Mouse (Mus musculus) ovary, postnatal 10 days (tissue): ENCODE results near the gene Acvr1.
A peak's percentile ranks its signal among the peaks of the same experiment; 100 is the strongest.

Source experiments
- DNase-seq: peaks from one replicate; pipeline ENCODE4 v3.0.0; 2022; ENCODE audit warnings: low spot score

Gene Acvr1

GRCm38 (mm10) chr2:58567066-58567810 lies at the start of gene Acvr1, which contains the start of gene Upp2:
Acvr1 (minus strand) TSS chr2:58567157.
Upp2 (plus strand) TSS chr2:58567298.
- DNase-seq: peak; percentile 67

GRCm38 (mm10) chr2:58615766-58616165 lies 48.8 kb upstream of the Acvr1 start:
- no peak for DNase-seq

DNA sequence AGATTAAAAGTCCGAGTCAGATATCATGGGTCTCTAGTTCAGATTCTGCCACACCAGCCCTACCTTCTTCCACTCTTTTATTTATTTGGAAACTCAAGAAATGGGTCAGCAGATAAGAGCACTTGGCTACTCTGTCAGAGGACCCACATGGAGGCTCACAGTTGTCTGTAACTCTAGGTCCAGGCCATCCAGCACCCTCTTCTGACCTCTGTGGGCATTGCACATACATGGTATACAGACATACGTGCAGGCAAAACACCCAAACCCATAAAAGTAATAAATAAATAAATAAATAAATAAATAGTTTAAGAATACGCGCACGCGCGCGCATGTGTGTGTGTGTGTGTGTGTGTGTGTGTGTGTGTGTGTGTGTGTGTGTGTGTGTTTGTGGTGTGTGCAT lies 47.9 kb upstream of the Acvr1 start:
- no peak for DNase-seq

GRCm38 (mm10) chr2:58613720-58614119 lies 46.8 kb upstream of the Acvr1 start:
- DNase-seq: no peak

- no peak for DNase-seq
Measured at GRCm38 (mm10) chr2:58604791-58605190, 37.8 kb upstream of the Acvr1 start.

GRCm38 (mm10) chr2:58603379-58603778 lies 36.4 kb upstream of the Acvr1 start:
- no peak for DNase-seq

GRCm38 (mm10) chr2:58601382-58601781 lies 34.4 kb upstream of the Acvr1 start:
- DNase-seq: no peak

GRCm38 (mm10) chr2:58599639-58600038 lies 32.7 kb upstream of the Acvr1 start:
- no peak for DNase-seq

- no peak for DNase-seq
Measured at GRCm38 (mm10) chr2:58597556-58597955, 30.6 kb upstream of the Acvr1 start.

- DNase-seq: no peak
Measured at GRCm38 (mm10) chr2:58596774-58597342, 29.9 kb upstream of the Acvr1 start.

GRCm38 (mm10) chr2:58595350-58595749 lies 28.4 kb upstream of the Acvr1 start:
- no peak for DNase-seq

DNA sequence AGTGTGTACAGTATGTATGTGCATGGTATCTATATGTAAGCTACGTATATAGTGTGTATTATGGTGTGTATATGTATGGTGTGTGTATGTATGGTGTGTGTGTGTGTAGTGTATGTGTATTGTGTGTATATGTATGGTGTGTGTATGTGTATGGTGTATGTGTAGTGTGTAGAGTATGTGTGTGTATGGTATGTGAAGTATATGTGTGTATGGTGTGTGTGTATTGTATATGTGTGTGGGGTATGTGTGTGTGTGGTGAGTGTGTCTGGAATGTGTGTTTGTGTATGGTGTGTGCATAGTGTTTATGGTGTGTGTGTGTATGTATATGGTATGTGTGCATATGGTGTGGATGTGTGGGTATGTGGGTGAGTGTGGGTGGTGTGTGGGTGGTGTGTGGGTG lies 23.1 kb upstream of the Acvr1 start:
- DNase-seq: no peak

- DNase-seq: no peak
Measured at GRCm38 (mm10) chr2:58589637-58590036, 22.7 kb upstream of the Acvr1 start.

DNA sequence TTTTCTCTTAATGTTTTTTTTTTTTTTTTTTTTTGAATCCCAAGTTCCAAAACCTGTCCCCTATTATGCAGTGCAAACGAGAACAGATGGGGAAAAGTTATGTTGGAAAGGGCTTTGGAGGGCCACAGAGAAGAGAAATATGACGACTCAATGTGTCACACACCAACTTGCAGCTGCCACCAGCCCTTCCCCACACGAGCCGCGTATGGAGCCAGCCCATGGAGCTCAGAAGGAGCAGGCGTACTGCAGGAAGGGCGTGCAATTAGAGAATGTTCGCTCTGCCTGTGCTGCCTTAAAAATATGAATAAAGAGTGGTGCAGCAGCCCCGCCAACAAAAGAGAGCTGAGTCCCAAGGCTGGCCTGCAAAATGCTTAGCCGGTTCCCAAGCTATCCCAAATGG lies 19.4 kb upstream of the Acvr1 start:
- no peak for DNase-seq

DNA sequence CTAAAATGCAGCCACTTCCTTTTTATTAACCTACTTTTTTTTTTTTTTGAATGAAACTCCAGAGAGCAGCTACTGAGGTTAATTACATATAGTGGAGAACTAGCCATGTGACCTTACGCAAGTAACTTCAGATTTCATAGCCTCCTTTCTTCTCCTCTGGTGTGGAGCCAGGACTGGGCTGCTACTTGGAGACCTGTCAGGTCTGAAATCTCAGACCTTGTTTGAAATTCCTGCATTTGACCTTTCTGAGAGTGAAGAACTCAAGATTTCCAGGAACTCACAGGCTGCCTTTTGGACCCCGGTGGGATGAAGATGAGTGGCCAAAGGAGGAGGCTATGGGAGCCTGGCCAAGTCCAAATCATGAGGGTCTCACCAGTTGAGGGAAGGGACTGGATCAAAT lies 7.2 kb upstream of the Acvr1 start:
- DNase-seq: no peak

- no peak for DNase-seq
Measured at GRCm38 (mm10) chr2:58568841-58569645, 2.1 kb upstream of the Acvr1 start.

DNA sequence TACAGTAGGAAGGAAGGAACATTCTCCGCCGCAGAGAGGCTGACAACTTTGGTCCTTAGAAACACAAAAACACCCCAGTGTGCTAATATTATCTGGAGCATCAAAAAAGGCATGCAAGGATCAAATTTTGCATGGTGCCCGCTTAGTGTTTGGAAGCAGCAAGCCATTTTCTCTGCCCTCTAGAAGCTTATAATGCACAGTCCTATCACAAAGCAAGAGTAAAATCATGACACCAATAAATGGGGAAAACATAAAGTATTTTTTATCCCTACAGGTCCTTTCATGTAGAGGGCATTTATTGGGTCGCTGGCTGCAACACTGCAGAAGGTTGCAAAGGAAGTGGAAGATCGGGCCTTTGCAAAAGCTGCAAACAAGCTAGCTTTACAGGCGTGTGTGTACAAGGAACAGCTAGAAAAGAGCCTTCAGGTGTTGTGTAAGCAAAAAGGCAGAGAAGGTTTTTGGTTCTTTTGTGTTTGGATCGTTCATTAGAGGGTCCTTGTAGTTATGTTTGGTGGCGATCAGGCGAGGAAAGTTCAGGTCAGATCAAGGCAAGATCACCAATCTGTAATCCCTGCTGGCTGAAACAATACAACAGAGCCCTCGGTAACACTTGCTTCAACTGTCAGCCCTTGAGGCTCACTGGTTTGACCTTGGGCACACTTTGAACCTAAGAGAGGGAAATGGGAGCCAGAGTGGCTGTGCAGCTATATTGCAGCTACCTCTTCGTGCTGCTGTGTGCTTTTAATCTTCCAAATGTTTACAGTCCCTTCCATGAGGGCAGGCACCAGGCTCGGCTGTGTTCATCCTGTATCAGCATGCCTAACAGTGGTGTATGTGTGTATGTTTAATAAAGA lies 1.1 kb upstream of the Acvr1 start:
- DNase-seq: no peak

GRCm38 (mm10) chr2:58566410-58567065 lies 419 bp downstream of the Acvr1 start:
- peak; percentile 58 for DNase-seq

- no peak for DNase-seq
Measured at GRCm38 (mm10) chr2:58566049-58566409, 928 bp downstream of the Acvr1 start.

DNA sequence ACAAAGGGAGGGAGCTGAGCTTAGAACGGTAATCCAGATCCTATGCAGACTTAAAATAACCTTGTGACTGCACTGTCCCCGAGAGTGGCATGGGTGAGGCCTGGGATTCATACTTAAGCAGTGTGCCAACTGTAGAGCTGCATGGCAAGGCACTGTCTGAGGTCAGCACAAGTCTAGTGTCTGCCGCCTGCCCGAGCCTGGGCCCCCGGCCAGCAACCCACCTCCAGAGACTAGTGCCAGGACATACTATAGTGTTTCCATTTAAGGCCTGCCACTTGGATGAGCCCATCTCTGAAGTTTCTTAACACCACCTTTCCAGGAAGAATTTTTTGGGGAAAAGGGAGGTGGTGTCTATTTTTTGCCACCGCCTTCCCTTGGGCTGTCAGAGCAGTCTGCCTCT lies 1.7 kb downstream of the Acvr1 start:
- no peak for DNase-seq

DNA sequence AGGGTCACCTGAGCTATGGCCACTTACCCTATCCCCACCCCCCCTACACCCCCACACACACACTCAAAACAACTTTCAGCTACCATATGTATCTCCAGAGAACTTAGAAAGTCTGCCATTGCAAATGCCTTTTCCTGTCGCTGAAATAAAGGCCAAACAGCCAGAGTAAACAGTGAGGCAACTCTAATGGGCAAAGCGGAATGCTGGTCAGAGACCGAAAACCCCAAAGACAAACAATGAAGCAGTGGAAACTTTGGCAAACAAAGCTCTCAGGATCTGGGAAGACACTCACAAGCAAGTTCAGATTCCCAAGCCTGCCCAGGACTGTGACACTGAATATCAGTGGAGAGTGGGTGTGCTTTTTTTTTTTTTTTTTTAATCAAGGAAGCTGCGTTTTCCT lies 4.8 kb downstream of the Acvr1 start:
- no peak for DNase-seq
